Mouse (Mus musculus): ENCODE measurements around the gene Nupr1. TPM values are rescaled to one million over a fixed set of nuclear protein-coding genes. Genes with fewer than 3 reads are reported as not detected.

Nupr1 gene
- not detected for total RNA-seq (2023)

DNA sequence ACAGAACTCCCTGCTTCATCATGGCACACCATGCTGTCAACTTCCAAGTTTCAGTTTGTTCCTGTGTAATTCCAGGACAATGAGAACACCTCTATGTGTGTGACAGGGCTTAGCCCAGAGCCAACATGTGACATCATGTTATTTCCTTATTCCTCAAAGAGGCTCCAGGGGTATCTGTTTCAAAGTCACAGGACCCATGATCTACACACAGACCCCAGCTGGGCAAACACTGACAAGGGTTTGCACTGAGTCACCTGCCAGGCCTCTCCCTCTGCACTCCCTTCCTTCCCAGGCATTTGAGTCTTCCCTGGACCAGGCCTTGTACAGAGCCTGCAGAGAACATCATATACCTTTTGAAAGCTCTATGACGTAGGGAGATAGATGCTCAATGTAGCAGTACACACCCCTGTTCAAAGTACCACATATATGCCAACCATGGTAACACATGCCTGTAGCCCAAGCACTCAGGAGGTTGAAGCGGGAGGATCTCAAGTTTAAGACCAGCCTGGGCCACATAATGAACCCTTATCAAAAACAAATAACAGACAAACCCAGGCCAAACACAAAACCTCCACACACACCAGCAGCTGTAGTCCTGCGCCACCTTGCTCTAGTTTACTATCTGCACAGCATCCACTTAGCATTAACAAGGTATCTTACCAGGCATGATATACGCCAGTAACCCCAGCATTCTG, at the start of gene Nupr1:
Nupr1 (minus strand) TSS at position 38 of the 695 bp plus-strand sequence.

GRCm38 (mm10) chr7:126676207-126676606, 45.5 kb upstream of the Nupr1 start, which contains the start of gene Sult1a1:
TSS of gene Sult1a1 (minus strand) at chr7:126676432.

GRCm38 (mm10) chr7:126649231-126650051, 18.8 kb upstream of the Nupr1 start, which contains the start of gene Sgf29:
TSS of gene Sgf29 (plus strand) at chr7:126649309.

DNA sequence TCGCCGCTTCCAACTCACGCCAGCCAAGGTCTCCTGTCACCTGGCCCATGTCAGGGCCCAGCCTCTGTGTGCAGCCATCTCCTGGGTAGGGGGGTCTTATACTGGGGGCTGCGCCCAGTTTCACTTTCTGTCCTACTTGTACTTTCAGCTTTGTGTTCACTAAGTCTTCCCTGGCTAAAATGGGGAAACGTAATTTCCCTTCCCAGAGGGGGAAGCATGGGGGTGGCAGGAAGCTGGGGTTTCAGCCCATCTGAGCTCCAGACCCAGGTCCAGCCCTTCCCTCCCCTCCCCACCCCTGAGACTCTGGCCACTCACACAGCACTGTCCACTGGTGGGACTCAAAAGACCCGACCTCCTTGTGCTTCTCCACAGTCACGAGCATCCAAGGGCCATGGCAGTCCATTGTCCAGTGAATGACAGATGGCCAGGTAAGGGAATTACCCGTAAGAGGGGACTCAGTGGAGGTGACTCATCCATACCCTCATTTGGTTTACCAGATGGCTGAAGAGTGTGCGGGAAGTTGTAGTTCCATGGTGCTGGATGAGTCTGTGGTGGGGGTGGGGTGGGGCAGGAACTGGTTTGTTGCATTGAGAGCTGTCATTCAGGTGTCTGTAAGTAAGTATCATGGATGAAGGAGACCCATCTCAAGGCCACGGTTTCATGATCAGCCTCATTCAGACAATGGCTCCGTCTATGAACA, 35.6 kb downstream of the Nupr1 start, which contains the start of gene Il27:
Il27 (minus strand) TSS at position 80 of the 700 bp plus-strand sequence.

DNA sequence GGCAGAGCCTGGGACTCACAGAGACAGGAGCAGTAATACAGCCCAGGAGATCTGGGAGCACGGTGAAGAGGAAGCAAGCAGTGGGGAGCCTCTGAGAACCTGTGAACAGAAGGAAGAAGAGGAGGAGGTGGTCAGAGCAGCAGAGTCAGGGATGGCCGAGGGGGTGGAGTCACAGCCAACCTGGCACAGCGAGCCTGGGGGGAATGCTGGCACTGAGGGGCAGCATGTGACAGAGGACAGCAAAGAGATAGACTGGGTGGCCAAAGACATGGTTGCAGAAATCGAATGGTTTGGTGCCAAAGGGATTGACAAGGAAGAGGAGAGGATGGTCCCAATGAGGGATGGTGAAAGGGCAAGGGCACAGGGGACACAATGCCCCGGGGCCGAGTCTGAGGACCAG, 44.9 kb downstream of the Nupr1 start, which contains the start of gene Cln3:
Cln3 (minus strand) TSS at position 101 of the 400 bp plus-strand sequence.

GRCm38 (mm10) chr7:126584506-126584977, 46.1 kb downstream of the Nupr1 start, which contains the start of gene Apobr:
TSS of gene Apobr (plus strand) at chr7:126584942.

Other genes starting within 250 kb of the Nupr1 start
- gene Nfatc2ip, start 234.1 kb downstream of the Nupr1 start, total RNA-seq (2023): 17.0 TPM
- 69.0 TPM for gene Cd19, start 216.0 kb downstream of the Nupr1 start, total RNA-seq (2023)
- 44.7 TPM for gene Rabep2, start 202.1 kb downstream of the Nupr1 start, total RNA-seq (2023)
- 1.1 TPM for gene Atp2a1, start 167.8 kb downstream of the Nupr1 start, total RNA-seq (2023)
- 78.7 TPM for gene Sh2b1, start 155.4 kb downstream of the Nupr1 start, total RNA-seq (2023)
- gene Tufm, start 143.5 kb downstream of the Nupr1 start, total RNA-seq (2023): 39.3 TPM
- 217 TPM for gene Atxn2l, start 127.4 kb downstream of the Nupr1 start, total RNA-seq (2023)
- gene Eif3c, start 64.5 kb downstream of the Nupr1 start, total RNA-seq (2023): 106 TPM
- gene Apobr, start 45.9 kb downstream of the Nupr1 start, total RNA-seq (2023): 4.6 TPM
- 90.5 TPM for gene Cln3, start 45.0 kb downstream of the Nupr1 start, total RNA-seq (2023)
- gene Il27, start 35.9 kb downstream of the Nupr1 start, total RNA-seq (2023): not detected
- gene Sgf29, start 18.4 kb upstream of the Nupr1 start, total RNA-seq (2023): 58.8 TPM
- gene Sult1a1, start 45.6 kb upstream of the Nupr1 start, total RNA-seq (2023): 0.59 TPM
- 127 TPM for gene Bola2, start 64.5 kb upstream of the Nupr1 start, total RNA-seq (2023)
- 6.8 TPM for gene Slx1b, start 64.9 kb upstream of the Nupr1 start, total RNA-seq (2023)
- gene Coro1a, start 76.9 kb upstream of the Nupr1 start, total RNA-seq (2023): 1,152 TPM
- gene Mapk3, start 128.7 kb upstream of the Nupr1 start, total RNA-seq (2023): 29.3 TPM
- gene Gdpd3, start 135.5 kb upstream of the Nupr1 start, total RNA-seq (2023): 2.6 TPM
- 256 TPM for gene Ypel3, start 146.1 kb upstream of the Nupr1 start, total RNA-seq (2023)
- 8.0 TPM for gene Tbx6, start 150.6 kb upstream of the Nupr1 start, total RNA-seq (2023)
- gene Ppp4c, start 161.6 kb upstream of the Nupr1 start, total RNA-seq (2023): 239 TPM
- not detected for gene Fam57b, start 166.8 kb upstream of the Nupr1 start, total RNA-seq (2023)
- not detected for gene 4930451I11Rik, start 200.8 kb upstream of the Nupr1 start, total RNA-seq (2023)
- not detected for gene Doc2a, start 216.6 kb upstream of the Nupr1 start, total RNA-seq (2023)
- gene Hirip3, start 231.1 kb upstream of the Nupr1 start, total RNA-seq (2023): 24.4 TPM
- gene Ino80e, start 231.5 kb upstream of the Nupr1 start, total RNA-seq (2023): 60.5 TPM

Measured in CD4-positive naive resting alpha-beta T cell, adult 76 days (primary cell).